Mouse (Mus musculus) gastrocnemius, postnatal 10 days (tissue): Measurements from ENCODE around the gene Adamts9. TPM values are rescaled to one million over a fixed set of nuclear protein-coding genes. Genes with fewer than 3 reads are reported as not detected.

Experiments used
- DNase-seq: peaks from one replicate; pipeline ENCODE4 v3.0.0; 2021; ENCODE audit warnings: mixed read lengths
- total RNA-seq, 2 experiments: library from RNA; stranded (reverse); gene quantifications; 2 replicates each; pipeline ENCODE4 v1.2.3; 2021

Gene Adamts9
- total RNA-seq, 2 experiments from 2014 or later: 17.8 to 27.5 TPM

- DNase-seq: no peak
Observed at GRCm38 (mm10) chr6:92726121-92726520, 217.2 kb downstream of the Adamts9 start.

- DNase-seq: no peak
Observed at GRCm38 (mm10) chr6:92724394-92724793, 218.9 kb downstream of the Adamts9 start.

Other genes starting within 250 kb of the Adamts9 start
- 1 to 10 TPM; 7.1 to 7.4 TPM for gene Prickle2, start 237.3 kb downstream of the Adamts9 start, total RNA-seq
- gene A730049H05Rik, start 127.0 kb downstream of the Adamts9 start, total RNA-seq: under 1 TPM in 1 of 2 experiments, not detected in 1; 0.12 TPM
- gene Gm15737, start 74.1 kb downstream of the Adamts9 start, total RNA-seq: under 1 TPM; 0.68 to 0.92 TPM